Mouse (Mus musculus): ENCODE results near the gene Zbtb20.

DNA sequence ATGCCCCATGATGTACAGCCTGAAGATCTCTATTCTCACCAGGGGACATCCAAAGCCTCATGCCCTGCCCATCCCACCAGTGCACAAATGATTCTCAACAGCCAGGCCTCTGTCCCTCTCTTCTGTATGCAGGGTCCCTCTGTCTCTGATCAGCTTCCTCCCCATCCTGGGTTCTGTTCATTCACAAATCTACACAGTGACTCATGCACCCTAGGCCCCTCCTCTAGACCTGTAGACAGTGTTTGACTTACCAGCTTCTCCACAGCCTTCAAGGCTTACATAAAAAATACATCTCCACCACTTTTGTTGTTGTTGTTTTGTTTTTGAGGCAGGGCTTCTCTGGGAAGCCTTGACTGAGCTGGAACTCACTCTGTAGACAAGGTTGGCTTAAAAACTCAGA is 789.2 kb downstream of the Zbtb20 start:
- TF ChIP-seq CTCF (IDR thresholded peaks at IDR 0.05; ENCODE audit: control insufficient read depth, insufficient read depth, insufficient read length) (no peak), USF1 (IDR thresholded peaks at IDR 0.05; ENCODE audit: low read depth) (no peak), MYOD1 (IDR thresholded peaks at IDR 0.05; ENCODE audit: control insufficient read depth, insufficient read length, low read depth) (no peak), MAX (IDR thresholded peaks at IDR 0.05) (no peak), CEBPB (IDR thresholded peaks at IDR 0.05; ENCODE audit: low read depth) (no peak), FOSL1 (IDR thresholded peaks at IDR 0.05; ENCODE audit: insufficient read depth, low read length, poor library complexity, severe bottlenecking) (no peak), MYOG (IDR thresholded peaks at IDR 0.05; ENCODE audit: control insufficient read depth, extremely low read depth, insufficient read length) (no peak)

Data from C2C12 (cell line).